Mouse (Mus musculus) liver, embryonic 14.5 days (tissue): Measurements from ENCODE around the gene Hba-a1.
A peak's percentile ranks its signal among the peaks of the same experiment; 100 is the strongest.

Experiments
- CTCF ChIP-seq: IDR thresholded peaks from 2 replicates; pipeline ENCODE4 v1.5.1; 2016; ENCODE audit warnings: antibody characterized with exemption, low read depth, control low read depth
- EP300 ChIP-seq: IDR thresholded peaks from 2 replicates; pipeline ENCODE4 v1.6.1; 2016; ENCODE audit warnings: antibody characterized with exemption, low read depth

DNA sequence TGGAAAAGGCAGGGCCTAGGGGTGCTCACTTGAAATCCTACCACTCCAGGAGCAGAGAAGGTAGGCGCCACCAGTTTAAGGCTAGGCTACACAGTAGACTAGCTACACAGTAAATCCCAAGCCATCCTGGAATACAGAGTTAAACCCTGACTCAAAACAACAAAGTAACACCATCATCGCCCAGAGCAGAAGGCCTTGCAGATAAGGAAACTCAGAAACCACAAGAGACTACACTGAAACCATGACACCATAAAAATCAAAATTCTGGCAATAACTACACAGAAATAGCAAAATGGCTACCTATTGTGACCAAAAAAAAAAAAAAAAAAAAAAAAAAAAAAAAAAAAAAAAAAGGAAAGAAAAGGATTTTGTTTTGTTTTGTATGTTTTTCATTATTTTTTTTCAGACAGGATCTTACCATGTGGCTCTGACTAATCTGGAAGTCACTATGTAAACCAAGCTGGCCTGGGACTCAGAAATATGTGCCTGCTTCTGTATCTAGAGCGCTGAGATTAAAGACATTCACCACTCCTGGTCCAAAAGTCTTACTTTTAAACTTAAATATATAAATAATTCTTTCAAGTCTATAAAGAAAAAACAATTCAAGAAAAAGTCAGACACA is 18.1 kb upstream of the Hba-a1 start:
- TF ChIP-seq CTCF: no peak
- TF ChIP-seq EP300: peak; percentile 95
